Mouse (Mus musculus): ENCODE data around the gene Olfr1445. TPM values are rescaled to one million over a fixed set of nuclear protein-coding genes. Genes with fewer than 3 reads are reported as not detected.

Olfr1445 gene
- total and polyA plus RNA-seq, 3 experiments = not detected

- dilution Hi-C loops (cut with MboI; ENCODE audit: extremely low pct_ligation_motif_present, extremely low pct_unique_long_range_greater_than_20kb, low sequenced_read_pairs) = no loop called here
- Histone ChIP-seq H3K27ac (ENCODE audit: insufficient read depth, low read depth) (no peak within 1 kb of the TSS), H3K4me3 (replicated peaks in 1 of 3; ENCODE audit: low read depth in 2 of 3, low read length in 2 of 3, poor library complexity in 1 of 3) (no peak within 1 kb of the TSS)
These were observed 37.3 kb upstream of the Olfr1445 start, which contains the start of gene Gm5244 for GRCm38 (mm10) chr19:12846382-12846781. Gene Gm5244, plus strand, starts transcription at chr19:12846682.

DNA sequence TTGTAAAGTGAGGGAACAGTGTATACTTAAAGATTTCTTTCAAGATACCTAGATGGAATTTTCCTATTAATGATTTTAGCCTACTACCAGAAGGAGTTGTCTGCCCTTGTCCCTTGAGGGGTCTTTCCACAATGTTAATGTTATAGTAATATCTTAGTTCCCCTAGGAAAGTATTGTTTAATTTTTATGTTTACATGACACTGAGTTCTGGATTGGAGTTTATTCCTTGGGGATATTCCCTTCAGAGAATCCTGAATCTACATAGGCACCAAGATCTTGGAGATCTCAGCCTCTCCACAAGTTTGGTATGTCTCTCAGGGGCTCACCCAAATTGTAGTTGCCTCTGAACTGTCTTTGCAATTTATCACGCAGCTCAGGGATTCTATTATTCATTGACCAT, 26.7 kb upstream of the Olfr1445 start, which contains the start of gene Olfr1444:
TSS of gene Olfr1444 (plus strand) at position 301 of the 400 bp plus-strand sequence.
- no peak within 1 kb of the TSS for H3K27ac ChIP-seq (ENCODE audit: insufficient read depth, low read depth)
- no peaks in the 10 kb centered on the region for H3K79me2 ChIP-seq (replicated peaks; ENCODE audit: control insufficient read depth, extremely low read depth, insufficient read depth, poor library complexity, severe bottlenecking)
- no peak within 1 kb of the TSS for H3K4me2 ChIP-seq (ENCODE audit: insufficient read depth, low read depth, poor library complexity, severe bottlenecking)
- TF ChIP-seq MYC (IDR thresholded peaks at IDR 0.05; ENCODE audit: low read depth, low read length) (no peak), SMC3 (IDR thresholded peaks at IDR 0.05; ENCODE audit: low read depth, low read length) (no peak), MXI1 (IDR thresholded peaks at IDR 0.05; ENCODE audit: low read depth, low read length) (no peak), JUN (IDR thresholded peaks at IDR 0.05; ENCODE audit: insufficient read depth, low read depth, low read length) (no peak), USF2 (conservative IDR thresholded peaks at IDR 0.05; ENCODE audit: low read depth, low read length) (no peak), CTCF (conservative IDR thresholded peaks at IDR 0.05 in 1 of 2, IDR thresholded peaks at IDR 0.05 in 1 of 2; ENCODE audit: low read depth in 2 of 2, low read length in 2 of 2) (no peak), CHD1 (IDR thresholded peaks at IDR 0.05; ENCODE audit: low read depth, low read length) (no peak), TBP (conservative IDR thresholded peaks at IDR 0.05; ENCODE audit: low read depth, low read length) (no peak), NELFE (IDR thresholded peaks at IDR 0.05; ENCODE audit: low read depth, low read length) (no peak), POLR2A (IDR thresholded peaks at IDR 0.05; ENCODE audit: low read depth, low read length) (no peak), IRF4 (IDR thresholded peaks at IDR 0.05; ENCODE audit: low read depth, low read length) (no peak), BHLHE40 (IDR thresholded peaks at IDR 0.05; ENCODE audit: low read depth, low read length) (no peak), MAZ (IDR thresholded peaks at IDR 0.05; ENCODE audit: low read depth, low read length) (no peak), MAFK (IDR thresholded peaks at IDR 0.05; ENCODE audit: insufficient replicate concordance, low read length) (no peak), RCOR1 (conservative IDR thresholded peaks at IDR 0.05; ENCODE audit: low read depth, low read length) (no peak)
- in situ Hi-C loops (cut with MboI; ENCODE audit: low pct_ligation_motif_present, low pct_unique_long_range_greater_than_20kb, low sequenced_read_pairs) (no loop called here), dilution Hi-C loops (cut with MboI; ENCODE audit: extremely low pct_ligation_motif_present, extremely low pct_unique_long_range_greater_than_20kb, low sequenced_read_pairs) (no loop called here)
- H3K9ac ChIP-seq (ENCODE audit: insufficient read depth, low read depth) = no peak within 1 kb of the TSS
- DNase-seq (ENCODE audit: extremely low read depth) = no peak
- no peaks in the 10 kb centered on the region for H3K4me1 ChIP-seq (ENCODE audit: control insufficient read depth in 1 of 2, insufficient read depth in 2 of 2)
- H3K36me3 ChIP-seq (replicated peaks in 1 of 2; ENCODE audit: control insufficient read depth in 1 of 2, insufficient read depth in 1 of 2, low read length in 1 of 2) = no peaks in the 10 kb centered on the region
- no peaks in the 10 kb centered on the region for H3K27me3 ChIP-seq (replicated peaks)
- H3K4me3 ChIP-seq (replicated peaks in 1 of 3; ENCODE audit: low read depth in 2 of 3, low read length in 2 of 3, poor library complexity in 1 of 3) = no peak within 1 kb of the TSS
- no peaks in the 10 kb centered on the region for H3K9me3 ChIP-seq (replicated peaks; ENCODE audit: low read length)

More at GRCm38 (mm10) chr19:12846382-12846781, 37.3 kb upstream of the Olfr1445 start, which contains the start of gene Gm5244:
- no peak within 1 kb of the TSS for H3K9ac ChIP-seq (ENCODE audit: insufficient read depth, low read depth)
- no peak for TF ChIP-seq ZNF384 (IDR thresholded peaks at IDR 0.05; ENCODE audit: low read depth, low read length)
- TF ChIP-seq POLR2AphosphoS2 (IDR thresholded peaks at IDR 0.05; ENCODE audit: low read depth, low read length) = no peak
- TF ChIP-seq GABPA (IDR thresholded peaks at IDR 0.05; ENCODE audit: insufficient replicate concordance, low read depth, low read length) = no peak
- no peak for TF ChIP-seq RAD21 (IDR thresholded peaks at IDR 0.05; ENCODE audit: low read depth, low read length)
- no peak for TF ChIP-seq MXI1 (IDR thresholded peaks at IDR 0.05; ENCODE audit: low read depth, low read length)
- TF ChIP-seq ELF1 (IDR thresholded peaks at IDR 0.05; ENCODE audit: low read depth, low read length) = no peak
- TF ChIP-seq ZKSCAN1 (IDR thresholded peaks at IDR 0.05; ENCODE audit: borderline replicate concordance, low read depth, low read length) = no peak
- no peak for TF ChIP-seq MEF2A (IDR thresholded peaks at IDR 0.05; ENCODE audit: borderline replicate concordance, low read depth, low read length)
- TF ChIP-seq JUN (IDR thresholded peaks at IDR 0.05; ENCODE audit: insufficient read depth, low read depth, low read length) = no peak
- TF ChIP-seq USF1 (IDR thresholded peaks at IDR 0.05; ENCODE audit: low read depth, low read length) = no peak
- TF ChIP-seq E2F4 (IDR thresholded peaks at IDR 0.05; ENCODE audit: insufficient replicate concordance, low read depth, low read length) = no peak
- TF ChIP-seq CHD1 (IDR thresholded peaks at IDR 0.05; ENCODE audit: low read depth, low read length) = no peak
- no peak for TF ChIP-seq ETS1 (conservative IDR thresholded peaks at IDR 0.05; ENCODE audit: low read depth, low read length)
- no peak for TF ChIP-seq ZC3H11A (IDR thresholded peaks at IDR 0.05; ENCODE audit: low read depth, low read length)
- TF ChIP-seq NELFE (IDR thresholded peaks at IDR 0.05; ENCODE audit: low read depth, low read length) = no peak
- no peak for TF ChIP-seq BHLHE40 (IDR thresholded peaks at IDR 0.05; ENCODE audit: low read depth, low read length)
- H3K9me3 ChIP-seq (replicated peaks; ENCODE audit: low read length) = no peaks in the 10 kb centered on the region
- no peak for DNase-seq (ENCODE audit: extremely low read depth)
- no peaks in the 10 kb centered on the region for H3K27me3 ChIP-seq (replicated peaks)
- no peaks in the 10 kb centered on the region for H3K4me1 ChIP-seq (ENCODE audit: control insufficient read depth in 1 of 2, insufficient read depth in 2 of 2)
- no peaks in the 10 kb centered on the region for H3K79me2 ChIP-seq (replicated peaks; ENCODE audit: control insufficient read depth, extremely low read depth, insufficient read depth, poor library complexity, severe bottlenecking)
- no peak within 1 kb of the TSS for H3K4me2 ChIP-seq (ENCODE audit: insufficient read depth, low read depth, poor library complexity, severe bottlenecking)
- in situ Hi-C loops (cut with MboI; ENCODE audit: low pct_ligation_motif_present, low pct_unique_long_range_greater_than_20kb, low sequenced_read_pairs) = no loop called here
- H3K36me3 ChIP-seq (replicated peaks in 1 of 2; ENCODE audit: control insufficient read depth in 1 of 2, insufficient read depth in 1 of 2, low read length in 1 of 2) = no peaks in the 10 kb centered on the region

All from CH12.LX (cell line).